Mouse (Mus musculus): ENCODE measurements around the gene Slc10a7. TPM values are rescaled to one million over a fixed set of nuclear protein-coding genes. Genes with fewer than 3 reads are reported as not detected.
"Not testable (repeated sequence)": the region's sequence is repeated elsewhere in the genome, so short reads cannot be mapped to it uniquely, and the experiment has no call there.

The Slc10a7 gene
- 16.2 and 19.9 TPM in 2 replicates for polyA plus RNA-seq (2015; fragmentation: Nextera tagmentation; extraction: Ambion mirVana)

DNA sequence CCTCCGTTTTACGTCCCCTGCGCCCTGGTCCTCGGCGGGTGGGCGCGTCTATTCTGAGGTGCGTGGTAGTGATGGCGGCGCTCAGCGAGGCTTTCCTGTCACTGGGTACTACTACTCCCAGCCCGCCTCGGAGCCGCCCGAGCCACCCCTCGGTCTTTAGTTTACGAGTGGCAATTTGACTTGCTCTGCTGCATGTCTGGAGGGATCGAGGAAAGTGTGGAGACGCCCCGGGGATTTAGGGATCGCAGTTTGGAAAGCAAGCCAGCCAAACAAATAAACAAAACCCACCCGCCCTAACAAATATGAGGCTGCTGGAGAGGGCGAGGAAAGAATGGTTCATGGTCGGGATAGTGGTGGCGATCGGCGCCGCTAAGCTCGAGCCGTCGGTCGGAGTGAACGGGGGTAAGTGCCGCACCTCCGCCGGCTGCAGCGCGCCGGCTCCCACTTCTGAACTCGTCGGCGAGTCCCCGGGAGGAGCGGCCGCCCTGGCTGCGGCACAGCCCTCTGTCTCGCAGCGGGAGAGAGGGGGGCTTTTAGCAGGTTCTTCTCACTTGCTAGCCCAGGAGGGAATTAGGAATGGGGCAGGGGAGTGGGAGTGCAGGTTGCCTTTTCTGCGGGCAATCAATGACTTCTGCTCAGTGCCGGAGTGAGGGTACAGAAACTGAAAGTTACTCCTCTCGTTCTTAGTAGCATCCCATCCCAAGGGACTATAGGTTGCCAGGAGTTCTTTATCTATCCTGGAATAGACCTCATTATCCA lies at the start of gene Slc10a7:
Gene Slc10a7, plus strand, starts transcription at position 74 of the 759 bp plus-strand sequence.
- ATAC-seq (ENCODE audit: borderline replicate concordance, extremely low read depth, low FRiP score, low TSS enrichment), result peak; percentile 96
- no peaks in the 10 kb centered on the region for H3K9me3 ChIP-seq
- peak within 1 kb of the TSS; percentile 99 for H3K9ac ChIP-seq
- WGBS, result under 1% methylated on average over 51 of the region's 51 CpGs
- no peaks in the 10 kb centered on the region for H3K27me3 ChIP-seq
- peaks cover 16% of the 10 kb centered on the region for H3K36me3 ChIP-seq
- peak within 1 kb of the TSS; percentile 96 for H3K4me2 ChIP-seq
- peak within 1 kb of the TSS; percentile 96 for H3K27ac ChIP-seq
- H3K4me3 ChIP-seq, result peak within 1 kb of the TSS; percentile 95
- H3K4me1 ChIP-seq, result peaks cover 14% of the 10 kb centered on the region

DNA sequence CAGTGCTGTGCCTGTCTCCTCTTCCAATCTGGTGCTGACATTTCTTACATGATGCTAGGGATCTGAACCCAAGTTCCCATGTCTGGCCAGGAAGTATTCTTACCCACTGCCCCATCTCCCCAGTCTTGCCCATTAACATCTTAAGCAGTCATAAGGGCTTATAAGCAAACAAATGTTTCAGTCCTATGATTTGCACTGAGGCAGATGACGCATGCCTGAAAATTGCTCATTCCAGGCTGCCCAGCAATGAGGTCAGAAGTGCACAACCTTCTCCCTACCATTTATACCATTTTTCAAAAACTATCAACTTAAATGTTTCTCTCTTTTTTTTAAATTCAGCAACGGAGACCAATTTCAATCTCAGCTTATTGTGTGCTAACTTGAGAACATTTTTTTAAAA lies 45.2 kb upstream of the Slc10a7 start:
- Histone ChIP-seq H3K36me3 (no peaks in the 10 kb centered on the region), H3K27me3 (no peaks in the 10 kb centered on the region), H3K27ac (no peak overlapping the region), H3K4me1 (no peaks in the 10 kb centered on the region), H3K4me2 (no peak overlapping the region), H3K9ac (no peak overlapping the region), H3K4me3 (no peak overlapping the region), H3K9me3 (no peaks in the 10 kb centered on the region)
- 54% methylated on average over 2 of the region's 2 CpGs for WGBS
- ATAC-seq (ENCODE audit: borderline replicate concordance, extremely low read depth, low FRiP score, low TSS enrichment), result no peak

DNA sequence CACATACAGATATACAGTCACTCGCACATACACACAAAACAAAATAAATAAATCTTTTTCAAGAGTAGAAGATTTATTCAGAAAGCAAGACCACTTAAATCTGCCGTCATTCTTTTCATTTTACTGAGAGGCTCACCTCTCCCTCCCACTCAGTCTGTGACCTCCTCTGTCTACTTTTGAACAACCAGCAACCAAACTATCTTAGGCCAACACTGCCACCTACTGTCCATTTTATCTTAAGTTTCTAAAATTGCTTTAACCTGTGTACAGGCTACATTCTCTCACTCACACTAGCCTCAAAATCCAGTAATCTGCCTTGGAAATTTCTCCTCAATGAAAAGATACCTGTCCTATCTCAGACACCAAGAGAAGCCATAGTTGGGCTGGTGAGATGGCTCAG lies 41.3 kb upstream of the Slc10a7 start:
- Histone ChIP-seq H3K36me3 (no peaks in the 10 kb centered on the region), H3K9me3 (no peaks in the 10 kb centered on the region), H3K4me1 (no peaks in the 10 kb centered on the region), H3K4me3 (no peak overlapping the region), H3K4me2 (no peak overlapping the region), H3K9ac (no peak overlapping the region), H3K27me3 (no peaks in the 10 kb centered on the region), H3K27ac (no peak overlapping the region)
- 79% methylated on average over 2 of the region's 2 CpGs for WGBS
- ATAC-seq (ENCODE audit: borderline replicate concordance, extremely low read depth, low FRiP score, low TSS enrichment), result no peak

DNA sequence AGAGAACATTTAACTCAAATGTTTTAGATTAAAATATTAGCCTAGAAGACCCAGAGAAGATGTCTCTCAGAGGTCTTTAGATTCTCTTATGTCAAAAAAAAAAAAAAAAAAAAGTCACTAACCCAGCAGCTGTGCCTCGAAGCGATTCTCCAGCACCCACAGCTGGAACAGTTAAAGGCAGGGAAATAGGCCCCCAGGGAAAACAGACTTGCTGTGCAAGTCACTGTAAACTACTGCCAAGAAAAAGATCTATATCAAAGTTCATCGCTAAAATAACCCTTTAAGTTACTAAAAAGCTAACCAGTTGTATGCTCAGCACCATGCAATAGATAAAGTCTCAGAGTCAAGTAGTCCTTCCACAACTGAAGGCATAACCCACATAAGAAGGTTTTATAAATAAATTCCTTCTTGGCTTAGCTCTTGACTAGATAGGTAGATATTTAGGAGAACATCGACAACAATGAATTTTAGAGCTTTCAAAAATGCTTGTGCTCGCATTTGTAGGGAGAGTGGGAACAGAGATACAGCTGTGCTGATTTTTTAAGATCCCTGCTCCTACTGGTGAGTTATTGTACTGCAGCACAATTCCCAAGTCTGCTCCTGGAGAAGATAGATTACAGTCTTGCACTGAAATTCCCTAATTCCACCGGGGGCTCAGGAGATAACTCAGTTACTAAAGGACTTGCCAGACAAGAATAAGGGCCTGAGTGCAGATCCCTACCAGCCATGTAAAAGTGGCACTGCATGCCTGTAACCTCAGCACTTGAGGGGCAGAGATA lies 31.9 kb upstream of the Slc10a7 start:
- no peak overlapping the region for H3K27ac ChIP-seq
- no peak overlapping the region for H3K4me3 ChIP-seq
- no peaks in the 10 kb centered on the region for H3K9me3 ChIP-seq
- no peaks in the 10 kb centered on the region for H3K36me3 ChIP-seq
- H3K9ac ChIP-seq, result no peak overlapping the region
- no peak for ATAC-seq (ENCODE audit: borderline replicate concordance, extremely low read depth, low FRiP score, low TSS enrichment)
- no peaks in the 10 kb centered on the region for H3K27me3 ChIP-seq
- H3K4me2 ChIP-seq, result no peak overlapping the region
- H3K4me1 ChIP-seq, result no peaks in the 10 kb centered on the region
- 40% methylated on average over 6 of the region's 6 CpGs for WGBS

DNA sequence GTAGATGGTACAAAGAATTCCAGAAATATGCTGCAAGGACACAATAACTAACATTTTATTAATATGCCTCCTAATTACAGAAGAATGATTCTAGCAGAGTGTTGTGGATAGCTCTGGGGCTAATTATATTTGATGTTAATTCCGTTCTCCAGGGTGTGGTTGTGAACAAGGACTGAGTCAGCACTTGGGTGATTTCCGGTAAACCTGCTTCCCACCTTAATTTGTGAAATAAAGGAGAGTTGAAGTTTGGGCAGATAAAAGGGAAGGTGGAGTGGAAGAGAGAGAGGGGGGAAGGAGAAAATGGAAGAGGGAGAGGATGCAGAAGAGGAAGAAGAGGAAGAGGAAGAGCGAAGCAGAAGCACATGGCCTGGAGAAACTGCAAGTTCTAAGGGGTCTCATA lies 19.4 kb upstream of the Slc10a7 start:
- Histone ChIP-seq H3K27ac (no peak overlapping the region), H3K4me2 (no peak overlapping the region), H3K9ac (no peak overlapping the region), H3K27me3 (no peaks in the 10 kb centered on the region), H3K4me3 (no peak overlapping the region), H3K9me3 (no peaks in the 10 kb centered on the region), H3K36me3 (no peaks in the 10 kb centered on the region), H3K4me1 (no peaks in the 10 kb centered on the region)
- ATAC-seq (ENCODE audit: borderline replicate concordance, extremely low read depth, low FRiP score, low TSS enrichment), result no peak
- WGBS, result 86% methylated on average over 3 of the region's 3 CpGs

DNA sequence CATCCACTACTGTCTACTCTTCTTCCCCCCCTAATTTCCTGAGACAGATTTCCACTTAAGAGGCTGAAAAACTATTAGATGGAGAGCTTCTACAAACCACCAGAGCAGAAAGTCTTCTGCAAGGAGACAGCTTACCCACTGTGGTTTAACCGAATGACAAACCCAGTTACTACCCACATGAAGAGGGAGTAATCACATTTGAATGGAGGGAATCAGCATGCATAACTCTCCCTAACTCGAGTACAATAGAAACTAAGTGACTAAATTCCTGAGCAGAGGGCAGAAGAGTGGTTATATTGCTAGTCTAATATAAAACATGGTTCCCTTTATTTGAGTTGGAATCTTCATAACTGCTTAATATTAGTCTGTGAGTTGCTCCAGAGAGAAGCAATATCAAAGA lies 16.1 kb upstream of the Slc10a7 start:
- Histone ChIP-seq H3K27me3 (no peaks in the 10 kb centered on the region), H3K4me3 (no peak overlapping the region), H3K36me3 (no peaks in the 10 kb centered on the region), H3K4me2 (no peak overlapping the region), H3K9ac (no peak overlapping the region), H3K4me1 (no peaks in the 10 kb centered on the region), H3K27ac (no peak overlapping the region), H3K9me3 (no peaks in the 10 kb centered on the region)
- 47% methylated on average over 2 of the region's 2 CpGs for WGBS
- no peak for ATAC-seq (ENCODE audit: borderline replicate concordance, extremely low read depth, low FRiP score, low TSS enrichment)

DNA sequence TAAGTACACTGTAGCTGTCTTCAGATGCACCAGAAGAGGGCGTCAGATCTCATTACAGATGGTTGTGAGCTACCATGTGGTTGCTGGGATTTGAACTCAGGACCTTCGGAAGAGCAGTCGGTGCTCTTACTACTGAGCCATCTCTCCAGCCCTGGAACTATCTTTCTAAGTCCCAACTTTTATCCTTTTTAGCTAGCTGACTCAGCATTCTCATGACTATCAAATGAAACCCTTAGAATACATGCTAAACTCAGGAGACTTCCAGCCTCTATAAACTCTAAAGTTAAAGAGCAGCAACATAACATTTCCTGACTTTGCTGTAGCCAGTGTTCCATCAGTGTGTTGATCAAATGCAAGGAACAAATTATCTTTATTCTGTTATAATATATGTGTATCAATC lies 12.9 kb upstream of the Slc10a7 start:
- H3K4me2 ChIP-seq; H3K9ac ChIP-seq; H3K4me3 ChIP-seq; H3K27me3 ChIP-seq; H3K27ac ChIP-seq; ATAC-seq (ENCODE audit: borderline replicate concordance, extremely low read depth, low FRiP score, low TSS enrichment); H3K4me1 ChIP-seq; H3K36me3 ChIP-seq; H3K9me3 ChIP-seq: not testable (repeated sequence)
- whole genome bisulfite sequencing, result 91% methylated on average over 3 of the region's 3 CpGs

DNA sequence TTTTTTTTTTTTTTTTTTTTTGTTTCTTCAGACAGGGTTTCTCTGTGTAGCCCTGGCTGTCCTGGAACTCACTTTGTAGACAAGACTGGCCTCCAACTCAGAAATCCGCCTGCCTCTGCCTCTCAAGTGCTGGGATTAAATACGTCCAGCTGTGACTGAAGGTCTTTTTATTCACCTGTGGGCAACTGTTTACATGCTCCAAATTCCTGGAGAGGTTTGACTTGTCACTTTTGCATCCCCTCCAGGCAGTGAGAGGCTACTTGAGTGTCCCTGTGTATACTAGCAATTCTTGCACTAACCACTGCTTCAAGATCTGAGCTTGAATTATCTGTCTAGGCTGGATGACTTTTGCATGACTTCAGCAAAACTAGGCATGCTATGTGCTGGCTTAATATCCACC lies 6.4 kb upstream of the Slc10a7 start:
- WGBS, result 40% methylated on average over 2 of the region's 2 CpGs
- peaks cover 32% of the 10 kb centered on the region for H3K36me3 ChIP-seq

DNA sequence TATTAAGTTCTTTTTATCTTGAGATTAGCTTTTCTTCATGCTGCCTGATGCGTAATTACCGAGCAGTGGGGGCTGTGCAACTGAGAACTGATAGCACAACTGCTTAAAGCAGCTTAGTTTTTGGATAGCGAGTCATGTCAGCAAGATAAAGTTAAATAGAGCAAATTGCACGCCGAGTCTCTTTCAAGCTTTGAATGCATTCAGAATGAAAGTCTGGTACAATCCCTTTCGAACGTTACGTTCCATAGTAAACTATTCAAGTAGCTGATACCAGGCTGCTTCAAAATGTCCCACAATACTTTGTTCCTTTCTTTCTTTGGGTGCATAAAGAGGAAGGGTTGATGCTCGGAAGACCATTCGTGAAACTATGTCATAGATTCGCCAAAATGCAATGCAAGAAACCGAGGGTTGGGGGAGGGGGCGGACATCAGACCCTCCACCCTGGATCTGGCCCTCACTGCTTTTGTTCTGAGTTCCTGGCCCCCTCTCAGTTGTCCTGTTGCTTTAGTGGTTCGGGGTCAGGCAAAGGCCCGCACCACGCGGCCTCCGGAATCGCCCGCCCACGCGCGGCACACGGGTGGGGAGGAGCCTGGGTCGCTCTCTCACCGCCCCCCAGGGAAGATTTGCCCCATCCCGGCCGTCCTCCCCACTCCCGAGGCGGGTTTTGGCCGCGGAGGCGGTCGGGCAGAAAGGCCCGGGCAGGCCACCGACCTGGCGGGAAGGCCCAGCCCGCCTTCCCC lies 997 bp upstream of the Slc10a7 start:
- peak overlapping the region; percentile 96 for H3K27ac ChIP-seq
- H3K4me2 ChIP-seq, result peak overlapping the region; percentile 96
- H3K9ac ChIP-seq, result peak overlapping the region; percentile 99
- H3K36me3 ChIP-seq, result peaks cover 28% of the 10 kb centered on the region
- H3K9me3 ChIP-seq, result no peaks in the 10 kb centered on the region
- ATAC-seq (ENCODE audit: borderline replicate concordance, extremely low read depth, low FRiP score, low TSS enrichment), result peak; percentile 28; the same call in 1 of the 2 replicates
- WGBS, result under 1% methylated on average over 38 of the region's 38 CpGs
- H3K27me3 ChIP-seq, result no peaks in the 10 kb centered on the region
- peak overlapping the region; percentile 95 for H3K4me3 ChIP-seq
- H3K4me1 ChIP-seq, result peaks cover 14% of the 10 kb centered on the region

More for the DNA sequence above, 6.4 kb upstream of the Slc10a7 start:
- no peaks in the 10 kb centered on the region for H3K9me3 ChIP-seq
- H3K4me2 ChIP-seq, result no peak overlapping the region
- ATAC-seq (ENCODE audit: borderline replicate concordance, extremely low read depth, low FRiP score, low TSS enrichment), result no peak
- no peaks in the 10 kb centered on the region for H3K27me3 ChIP-seq
- peaks cover 5% of the 10 kb centered on the region; the same call in 1 of the 2 replicates for H3K4me1 ChIP-seq
- H3K27ac ChIP-seq, result no peak overlapping the region
- no peak overlapping the region for H3K9ac ChIP-seq
- H3K4me3 ChIP-seq, result no peak overlapping the region

DNA sequence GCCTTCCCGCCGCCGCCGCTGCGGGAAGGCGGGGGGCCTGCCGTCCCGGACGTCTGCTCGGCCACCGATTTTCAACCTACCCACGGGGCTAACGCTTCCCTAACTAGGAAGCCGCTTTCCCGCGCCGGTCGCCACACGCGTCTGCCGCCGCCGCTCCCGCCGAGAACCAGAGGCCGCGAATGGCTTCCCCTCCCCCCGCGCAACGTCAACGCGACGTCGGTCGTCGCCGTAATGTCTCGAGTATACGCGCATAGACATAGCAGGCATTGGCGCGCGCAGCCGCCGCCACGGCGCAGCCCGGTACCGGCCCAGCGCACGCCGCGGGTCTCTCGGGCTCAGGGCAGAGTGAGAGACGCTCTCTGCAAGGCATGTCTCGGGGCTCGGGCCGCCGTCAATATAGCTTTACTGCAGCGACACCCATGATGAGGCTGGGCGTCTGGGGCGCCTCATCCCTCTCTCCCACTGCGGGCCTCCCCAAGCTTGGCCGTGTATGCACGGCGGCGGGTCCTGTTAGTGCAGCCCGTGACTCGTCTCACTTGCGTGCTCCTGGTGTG lies 350 bp upstream of the Slc10a7 start, which contains the start of gene Rbmxl1:
Gene Rbmxl1, minus strand, starts transcription at position 180 of the 554 bp plus-strand sequence.
- WGBS, result 0% methylated on average over 70 of the region's 70 CpGs

DNA sequence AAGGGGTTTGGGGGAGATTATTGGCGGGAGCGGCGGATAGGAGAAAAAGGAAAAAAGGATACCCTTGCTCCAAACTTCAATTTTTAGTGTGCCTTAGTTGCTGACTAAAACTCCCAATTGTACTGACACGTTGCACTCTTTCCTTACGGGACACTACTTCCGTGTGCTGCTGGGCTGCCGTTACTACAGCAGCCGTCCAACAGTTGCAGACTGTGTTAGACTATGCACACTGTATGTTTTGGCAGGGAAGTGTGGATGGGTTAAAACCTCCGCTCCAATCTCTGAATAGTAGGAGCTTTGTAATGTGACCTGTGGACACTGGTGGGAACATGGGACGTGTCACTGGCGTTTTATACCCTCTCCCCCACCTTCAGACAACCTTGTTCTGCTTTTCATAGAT lies 948 bp downstream of the Slc10a7 start:
- H3K9me3 ChIP-seq, result no peaks in the 10 kb centered on the region
- under 1% methylated on average over 11 of the region's 11 CpGs for WGBS
- peaks cover 14% of the 10 kb centered on the region for H3K4me1 ChIP-seq
- H3K27me3 ChIP-seq, result no peaks in the 10 kb centered on the region
- H3K36me3 ChIP-seq, result peaks cover 9% of the 10 kb centered on the region; the same call in 1 of the 2 replicates
- H3K4me2 ChIP-seq, result peak overlapping the region; percentile 96
- no peak for ATAC-seq (ENCODE audit: borderline replicate concordance, extremely low read depth, low FRiP score, low TSS enrichment)
- H3K9ac ChIP-seq, result peak overlapping the region; percentile 99
- H3K27ac ChIP-seq, result peak overlapping the region; percentile 96
- H3K4me3 ChIP-seq, result peak overlapping the region; percentile 95

More for the DNA sequence above, 350 bp upstream of the Slc10a7 start, which contains the start of gene Rbmxl1:
- Histone ChIP-seq H3K27ac (peak within 1 kb of the TSS; percentile 96), H3K4me3 (peak within 1 kb of the TSS; percentile 95), H3K4me1 (peaks cover 14% of the 10 kb centered on the region), H3K9me3 (no peaks in the 10 kb centered on the region), H3K4me2 (peak within 1 kb of the TSS; percentile 96), H3K27me3 (no peaks in the 10 kb centered on the region), H3K9ac (peak within 1 kb of the TSS; percentile 99), H3K36me3 (peaks cover 21% of the 10 kb centered on the region)
- ATAC-seq (ENCODE audit: borderline replicate concordance, extremely low read depth, low FRiP score, low TSS enrichment), result peak; percentile 90
